Mouse (Mus musculus) thymus, adult 2 months (tissue): ENCODE measurements around the gene Vac14. TPM values are rescaled to one million over a fixed set of nuclear protein-coding genes. Genes with fewer than 3 reads are reported as not detected.

Experiments used
- DNase-seq: peaks from one replicate; pipeline ENCODE4 v3.0.0; 2021
- H3K27ac ChIP-seq: fragments of 200-500 bp; 2 replicates; pipeline ENCODE4 v1.5.1; 2012; ENCODE audit warnings: low read length, control low read depth; ENCODE audit not compliant: control insufficient read depth, insufficient read depth
- H3K27me3 ChIP-seq: fragments of 200-500 bp; 2 replicates; pipeline ENCODE4 v1.6.1; 2012; ENCODE audit warnings: mild to moderate bottlenecking, low read length, moderate library complexity, mixed read lengths; ENCODE audit not compliant: control insufficient read depth, insufficient read depth
- H3K36me3 ChIP-seq: fragments of 200-500 bp; 2 replicates; pipeline ENCODE4 v1.6.1; 2012; ENCODE audit warnings: mild to moderate bottlenecking, low read length, moderate library complexity; ENCODE audit not compliant: control insufficient read depth, insufficient read depth
- H3K4me1 ChIP-seq: fragments of 200-500 bp; replicated peaks from 2 replicates; pipeline ENCODE4 v1.6.1; 2012; ENCODE audit warnings: low read length; ENCODE audit not compliant: control insufficient read depth, insufficient read depth
- H3K4me3 ChIP-seq: fragments of 200-500 bp; 2 replicates; pipeline ENCODE4 v1.5.1; 2012; ENCODE audit warnings: mild to moderate bottlenecking, low read length, control low read depth, moderate library complexity; ENCODE audit not compliant: control insufficient read depth, insufficient read depth
- CTCF ChIP-seq: fragments of 200-500 bp; IDR thresholded peaks from 2 replicates; pipeline ENCODE4 v1.5.1; 2012; ENCODE audit warnings: mild to moderate bottlenecking, control low read depth, low read length, moderate library complexity, borderline replicate concordance; ENCODE audit not compliant: control insufficient read depth, poor library complexity, insufficient read depth; ENCODE audit errors: extremely low read depth
- POLR2A ChIP-seq: fragments of 200-500 bp; IDR thresholded peaks from 2 replicates; pipeline ENCODE4 v1.6.1; 2012; ENCODE audit warnings: mild to moderate bottlenecking, low read length, control low read depth, moderate library complexity; ENCODE audit not compliant: control insufficient read depth, poor library complexity, insufficient read depth; ENCODE audit errors: extremely low read depth
- WGBS: fragments of 180-500 bp; shearing (Covaris S2); methylation state at CpG from one replicate; pipeline ENCODE4 v1.1.7; 2018; 5-methylcytosine and 5-hydroxymethylcytosine counted together
- polyA plus RNA-seq: library from polyadenylated mRNA; depleted of rRNA; stranded (reverse); fragments of >200 nt; gene quantifications from 2 replicates; pipeline ENCODE4 v1.2.3, GENCODE M21; 2012; rRNA removed

The Vac14 gene
- 59.4 and 68.2 TPM in 2 replicates for polyA plus RNA-seq

DNA sequence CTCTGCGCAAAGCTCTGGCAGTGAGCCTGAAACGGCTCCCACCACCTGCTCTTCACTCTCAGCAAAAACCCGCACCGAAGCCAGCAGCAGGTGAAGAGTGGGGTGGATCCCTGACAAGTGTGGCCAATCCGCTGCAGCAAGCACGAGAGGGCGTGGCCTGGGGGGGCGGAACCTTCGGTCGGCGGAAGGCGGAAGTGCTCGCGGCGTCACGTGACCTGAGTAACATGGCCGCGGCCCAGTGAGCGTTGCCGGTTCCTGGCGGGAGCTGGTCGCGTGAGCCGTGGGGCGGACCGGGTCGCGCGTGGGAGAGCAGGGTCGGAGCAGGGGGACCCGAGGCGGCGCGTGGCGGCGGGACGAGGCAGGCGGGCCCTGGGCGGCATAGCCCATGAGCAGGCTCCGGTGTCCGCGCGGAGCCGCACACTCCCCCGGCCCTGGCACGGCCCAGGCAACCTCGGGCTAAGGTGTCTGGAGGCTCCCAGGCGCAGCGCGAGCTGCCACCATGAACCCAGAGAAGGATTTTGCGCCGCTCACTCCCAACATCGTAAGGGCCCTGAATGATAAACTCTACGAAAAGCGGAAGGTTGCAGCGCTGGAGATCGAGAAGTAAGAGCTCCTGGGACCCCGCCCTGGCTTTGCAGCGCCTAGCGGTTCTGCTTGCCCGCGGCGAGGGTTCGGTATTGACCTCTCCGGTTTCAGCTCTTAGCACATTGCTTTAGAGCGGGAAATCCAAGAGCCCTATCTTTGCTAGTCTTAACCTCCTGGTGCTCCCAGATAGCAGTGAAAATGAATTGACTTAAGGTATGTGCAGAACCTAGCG lies at the start of gene Vac14:
Gene Vac14, plus strand, starts transcription at position 195 of the 817 bp plus-strand sequence.
- Histone ChIP-seq H3K27ac (no peak within 1 kb of the TSS), H3K36me3 (no peaks in the 10 kb centered on the region), H3K4me1 (peaks cover 9% of the 10 kb centered on the region), H3K27me3 (no peaks in the 10 kb centered on the region), H3K4me3 (peak within 1 kb of the TSS; percentile 72)
- peak; percentile 99 for DNase-seq
- TF ChIP-seq CTCF: peak; percentile 56; the same call in 1 of the 2 replicates
- TF ChIP-seq POLR2A: peak; percentile 67
- under 1% methylated on average over 67 of the region's 67 CpGs for WGBS

- TF ChIP-seq POLR2A: no peak
- TF ChIP-seq CTCF: no peak
- WGBS: 82% methylated on average over 9 of the region's 9 CpGs
Measured at GRCm38 (mm10) chr8:110592641-110593040, 25.7 kb upstream of the Vac14 start.

DNA sequence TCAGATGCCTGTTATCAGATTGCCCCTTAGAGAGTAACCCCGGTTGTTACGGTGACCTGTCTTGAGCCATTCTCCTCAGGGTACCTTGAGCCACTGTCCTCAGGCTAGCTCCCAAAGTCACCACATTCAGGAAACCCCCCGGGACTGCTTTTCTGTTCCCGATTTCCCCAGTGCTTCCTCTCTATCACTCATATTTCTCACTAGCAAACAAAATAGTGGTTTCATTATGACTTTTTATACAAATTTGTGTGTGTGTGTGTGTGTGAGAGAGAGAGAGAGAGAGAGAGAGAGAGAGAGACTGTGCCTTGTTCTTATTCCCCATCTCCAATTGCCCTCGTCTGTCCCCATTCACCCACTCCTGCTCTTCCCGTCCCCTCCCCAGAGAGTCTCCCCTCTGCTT lies 24.2 kb upstream of the Vac14 start:
- Histone ChIP-seq H3K4me1 (no peaks in the 10 kb centered on the region), H3K27me3 (no peaks in the 10 kb centered on the region), H3K36me3 (no peaks in the 10 kb centered on the region), H3K4me3 (no peak overlapping the region), H3K27ac (no peak overlapping the region)
- WGBS: 74% methylated on average over 6 of the region's 6 CpGs
- no peak for DNase-seq
- TF ChIP-seq POLR2A (no peak), CTCF (no peak)

More at GRCm38 (mm10) chr8:110592641-110593040, 25.7 kb upstream of the Vac14 start:
- DNase-seq: no peak
- H3K4me3 ChIP-seq: no peak overlapping the region
- no peaks in the 10 kb centered on the region for H3K27me3 ChIP-seq
- no peak overlapping the region for H3K27ac ChIP-seq
- no peaks in the 10 kb centered on the region for H3K4me1 ChIP-seq
- H3K36me3 ChIP-seq: no peaks in the 10 kb centered on the region

- Histone ChIP-seq H3K4me1 (no peaks in the 10 kb centered on the region), H3K4me3 (no peak overlapping the region), H3K36me3 (no peaks in the 10 kb centered on the region), H3K27ac (no peak overlapping the region), H3K27me3 (no peaks in the 10 kb centered on the region)
- DNase-seq: peak; percentile 49
- TF ChIP-seq POLR2A: no peak
- no peak for TF ChIP-seq CTCF
- 0% methylated on average over 1 of the region's 1 CpGs for WGBS
Measured at GRCm38 (mm10) chr8:110604556-110604955, 13.8 kb upstream of the Vac14 start.

DNA sequence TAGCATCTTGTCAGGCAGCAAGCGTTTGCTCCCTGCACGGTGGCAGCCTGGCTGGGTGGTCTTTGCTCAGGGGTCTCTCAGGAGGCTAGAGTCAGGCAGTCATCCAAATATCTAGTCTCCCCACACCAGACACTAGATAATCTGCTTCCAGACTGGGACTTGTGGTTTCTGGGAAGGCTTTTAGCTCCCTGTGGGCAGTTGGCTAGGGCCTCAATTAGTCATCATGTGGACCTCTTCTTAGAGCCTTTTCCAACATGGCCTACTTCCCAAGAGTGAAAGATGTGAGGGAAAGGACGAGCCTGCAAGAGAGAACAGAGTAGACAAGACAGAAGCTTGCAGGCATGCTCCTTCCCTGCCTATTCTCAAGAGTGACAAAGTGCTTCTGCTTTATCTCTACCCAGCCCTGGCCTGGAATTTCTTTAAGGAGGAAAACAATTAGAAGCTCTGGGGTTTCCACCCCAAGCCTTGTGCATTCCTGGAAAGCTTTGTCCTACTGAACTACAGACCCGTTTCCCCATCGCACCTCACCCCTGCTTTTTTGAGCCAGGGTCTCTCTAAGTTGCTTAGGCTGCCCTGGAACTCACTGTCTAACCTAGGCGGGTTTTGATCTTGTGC lies 12.9 kb upstream of the Vac14 start:
- Histone ChIP-seq H3K27ac (no peak overlapping the region), H3K36me3 (no peaks in the 10 kb centered on the region), H3K4me3 (no peak overlapping the region), H3K27me3 (no peaks in the 10 kb centered on the region), H3K4me1 (no peaks in the 10 kb centered on the region)
- no peak for DNase-seq
- TF ChIP-seq POLR2A: no peak
- TF ChIP-seq CTCF: no peak
- 77% methylated on average over 6 of the region's 6 CpGs for WGBS

GRCm38 (mm10) chr8:110615730-110616129 lies 2.7 kb upstream of the Vac14 start:
- WGBS: 83% methylated on average over 3 of the region's 3 CpGs
- TF ChIP-seq POLR2A (no peak), CTCF (no peak)
- Histone ChIP-seq H3K27ac (no peak overlapping the region), H3K36me3 (no peaks in the 10 kb centered on the region), H3K27me3 (no peaks in the 10 kb centered on the region), H3K4me3 (no peak overlapping the region), H3K4me1 (peaks cover 9% of the 10 kb centered on the region)
- no peak for DNase-seq

- no peak overlapping the region for H3K27ac ChIP-seq
- TF ChIP-seq CTCF: no peak
- no peaks in the 10 kb centered on the region for H3K36me3 ChIP-seq
- peaks cover 9% of the 10 kb centered on the region for H3K4me1 ChIP-seq
- no peaks in the 10 kb centered on the region for H3K27me3 ChIP-seq
- H3K4me3 ChIP-seq: peak overlapping the region; percentile 9; the same call in 1 of the 2 replicates
- DNase-seq: peak; percentile 24
- WGBS: 32% methylated on average over 14 of the region's 14 CpGs
Measured at GRCm38 (mm10) chr8:110617801-110618358, 505 bp upstream of the Vac14 start.
